Mouse (Mus musculus): ENCODE measurements around the gene Rit1. TPM values are rescaled to one million over a fixed set of nuclear protein-coding genes. Genes with fewer than 3 reads are reported as not detected.
A peak's percentile ranks its signal among the peaks of the same experiment; 100 is the strongest.
"Not testable (repeated sequence)": the region's sequence is repeated elsewhere in the genome, so short reads cannot be mapped to it uniquely, and the experiment has no call there.

The Rit1 gene
- polyA plus RNA-seq, 1 experiment from 2014 or later, result 57.4 TPM

GRCm38 (mm10) chr3:88754283-88754682, 37.6 kb downstream of the Rit1 start:
- Histone ChIP-seq H3K27ac (replicated peaks; ENCODE audit: low read depth, low read length) (no peak overlapping the region), H3K27me3 (ENCODE audit: control insufficient read depth, insufficient read depth, low read length) (no peaks in the 10 kb centered on the region), H3K36me3 (ENCODE audit: control insufficient read depth, insufficient read depth, low read length) (peaks cover 79% of the 10 kb centered on the region), H3K4me3 (replicated peaks; ENCODE audit: low read depth, low read length) (no peak overlapping the region), H3K4me2 (ENCODE audit: low read length) (no peak overlapping the region), H3K9me3 (ENCODE audit: control insufficient read depth, low read length) (no peaks in the 10 kb centered on the region), H3K4me1 (ENCODE audit: control insufficient read depth, insufficient read depth, low read length) (peaks cover 33% of the 10 kb centered on the region), H3K9ac (replicated peaks; ENCODE audit: low read length) (no peak overlapping the region)
- 78% methylated on average over 4 of the region's 4 CpGs for WGBS
- ATAC-seq (ENCODE audit: low FRiP score, low TSS enrichment) (no peak), DNase-seq (no peak)

- Histone ChIP-seq H3K4me2 (ENCODE audit: low read length) (no peak overlapping the region), H3K4me1 (ENCODE audit: control insufficient read depth, insufficient read depth, low read length) (peaks cover 33% of the 10 kb centered on the region), H3K4me3 (replicated peaks; ENCODE audit: low read depth, low read length) (no peak overlapping the region), H3K27me3 (ENCODE audit: control insufficient read depth, insufficient read depth, low read length) (no peaks in the 10 kb centered on the region), H3K9me3 (ENCODE audit: control insufficient read depth, low read length) (no peaks in the 10 kb centered on the region), H3K36me3 (ENCODE audit: control insufficient read depth, insufficient read depth, low read length) (peaks cover 80% of the 10 kb centered on the region), H3K27ac (replicated peaks; ENCODE audit: low read depth, low read length) (no peak overlapping the region; the same call in 1 of the 2 replicates), H3K9ac (replicated peaks; ENCODE audit: low read length) (no peak overlapping the region)
- no peak for ATAC-seq (ENCODE audit: low FRiP score, low TSS enrichment)
- 87% methylated on average over 3 of the region's 3 CpGs for WGBS
- DNase-seq, result no peak
Measured at GRCm38 (mm10) chr3:88755541-88755940, 38.9 kb downstream of the Rit1 start.

DNA sequence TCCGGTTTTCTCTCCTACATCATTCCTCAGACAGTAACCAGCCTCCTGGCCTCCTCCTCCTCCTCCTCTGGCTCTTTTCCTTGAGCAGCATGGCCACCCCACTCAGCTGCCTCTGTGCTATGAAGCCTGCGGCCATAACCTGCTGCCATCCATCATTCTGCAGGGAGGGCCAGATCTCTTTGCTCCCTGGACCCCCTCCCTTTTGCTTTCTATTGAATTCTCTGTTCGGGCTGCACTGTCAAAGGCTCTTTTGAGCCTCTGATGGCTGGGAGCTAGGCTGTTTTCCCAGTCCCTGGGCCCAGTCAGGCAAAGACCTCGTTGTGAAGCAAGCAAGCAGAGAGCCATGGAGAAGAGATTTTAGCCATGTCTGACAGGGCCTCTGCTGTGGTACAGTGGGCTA, 39.6 kb downstream of the Rit1 start:
- Histone ChIP-seq H3K4me2 (ENCODE audit: low read length) (no peak overlapping the region), H3K9me3 (ENCODE audit: control insufficient read depth, low read length) (no peaks in the 10 kb centered on the region), H3K27me3 (ENCODE audit: control insufficient read depth, insufficient read depth, low read length) (no peaks in the 10 kb centered on the region), H3K4me1 (ENCODE audit: control insufficient read depth, insufficient read depth, low read length) (peaks cover 33% of the 10 kb centered on the region), H3K27ac (replicated peaks; ENCODE audit: low read depth, low read length) (peak overlapping the region; percentile 82), H3K36me3 (ENCODE audit: control insufficient read depth, insufficient read depth, low read length) (peaks cover 81% of the 10 kb centered on the region), H3K9ac (replicated peaks; ENCODE audit: low read length) (no peak overlapping the region), H3K4me3 (replicated peaks; ENCODE audit: low read depth, low read length) (no peak overlapping the region)
- WGBS, result 34% methylated on average over 4 of the region's 4 CpGs
- DNase-seq, result peak; percentile 44
- peak; percentile 21; the same call in 1 of the 2 replicates for ATAC-seq (ENCODE audit: low FRiP score, low TSS enrichment)

DNA sequence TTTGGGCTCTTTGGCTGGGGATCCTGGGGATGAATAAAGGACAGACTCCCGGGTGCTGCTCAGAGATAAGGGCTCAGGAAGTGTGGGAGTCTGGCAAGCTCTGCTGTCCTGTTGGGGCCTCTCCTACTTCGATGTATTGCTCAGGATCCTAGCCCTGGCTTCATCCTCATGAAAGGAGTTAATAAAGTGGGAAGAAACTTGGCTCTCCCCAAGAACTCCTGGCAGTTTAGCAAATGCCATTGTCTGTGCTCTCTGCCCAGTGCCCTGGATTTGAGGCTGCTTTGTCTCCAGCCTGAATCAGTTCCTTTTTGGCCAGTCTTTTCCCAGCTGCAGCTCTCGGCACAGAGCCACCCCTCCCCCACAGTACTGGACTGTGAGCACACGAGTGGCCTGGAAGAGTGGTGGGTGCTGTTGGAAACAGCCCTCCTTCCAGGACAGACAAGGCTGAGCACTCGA, 41.4 kb downstream of the Rit1 start:
- no peaks in the 10 kb centered on the region for H3K9me3 ChIP-seq (ENCODE audit: control insufficient read depth, low read length)
- H3K4me1 ChIP-seq (ENCODE audit: control insufficient read depth, insufficient read depth, low read length), result peaks cover 37% of the 10 kb centered on the region
- H3K4me3 ChIP-seq (replicated peaks; ENCODE audit: low read depth, low read length), result no peak overlapping the region
- H3K27ac ChIP-seq (replicated peaks; ENCODE audit: low read depth, low read length), result peak overlapping the region; percentile 82
- H3K36me3 ChIP-seq (ENCODE audit: control insufficient read depth, insufficient read depth, low read length), result peaks cover 77% of the 10 kb centered on the region
- ATAC-seq (ENCODE audit: low FRiP score, low TSS enrichment) (peak; percentile 82), DNase-seq (peak; percentile 86)
- peak overlapping the region; percentile 23 for H3K4me2 ChIP-seq (ENCODE audit: low read length)
- no peaks in the 10 kb centered on the region for H3K27me3 ChIP-seq (ENCODE audit: control insufficient read depth, insufficient read depth, low read length)
- H3K9ac ChIP-seq (replicated peaks; ENCODE audit: low read length), result peak overlapping the region; percentile 13
- 1% methylated on average over 5 of the region's 5 CpGs for WGBS

- DNase-seq (no peak), ATAC-seq (ENCODE audit: low FRiP score, low TSS enrichment) (no peak)
- no peaks in the 10 kb centered on the region for H3K27me3 ChIP-seq (ENCODE audit: control insufficient read depth, insufficient read depth, low read length)
- no peak overlapping the region for H3K27ac ChIP-seq (replicated peaks; ENCODE audit: low read depth, low read length)
- peaks cover 51% of the 10 kb centered on the region for H3K36me3 ChIP-seq (ENCODE audit: control insufficient read depth, insufficient read depth, low read length)
- H3K4me3 ChIP-seq (replicated peaks; ENCODE audit: low read depth, low read length), result no peak overlapping the region
- H3K4me2 ChIP-seq (ENCODE audit: low read length), result no peak overlapping the region
- H3K9ac ChIP-seq (replicated peaks; ENCODE audit: low read length), result no peak overlapping the region
- H3K4me1 ChIP-seq (ENCODE audit: control insufficient read depth, insufficient read depth, low read length), result peaks cover 30% of the 10 kb centered on the region
- no peaks in the 10 kb centered on the region for H3K9me3 ChIP-seq (ENCODE audit: control insufficient read depth, low read length)
- 97% methylated on average over 19 of the region's 19 CpGs for WGBS
Measured at GRCm38 (mm10) chr3:88761619-88762018, 45.0 kb downstream of the Rit1 start.

DNA sequence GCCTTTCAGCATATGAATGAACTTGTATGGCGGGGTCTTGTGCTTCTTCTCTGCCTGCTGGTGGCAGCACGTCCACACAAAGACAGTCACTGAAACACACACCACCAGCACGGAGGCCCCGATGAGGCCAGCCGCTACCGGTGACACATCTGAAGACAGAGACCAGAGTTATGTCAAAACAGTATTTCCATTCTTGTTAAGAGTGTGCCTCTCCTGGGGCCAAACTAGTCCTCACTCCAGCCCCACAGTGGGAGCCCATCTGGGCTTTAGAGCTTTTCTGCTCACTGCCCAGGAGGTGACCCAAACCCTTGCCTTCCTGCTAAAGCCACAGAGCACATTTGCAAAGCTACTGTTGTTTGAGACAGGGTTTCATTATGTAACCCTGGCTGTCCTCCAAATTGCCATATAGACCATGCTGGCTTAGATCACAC, 45.8 kb downstream of the Rit1 start:
- DNase-seq (peak; percentile 42), ATAC-seq (ENCODE audit: low FRiP score, low TSS enrichment) (no peak)
- H3K4me3 ChIP-seq (replicated peaks; ENCODE audit: low read depth, low read length), result no peak overlapping the region
- no peaks in the 10 kb centered on the region for H3K27me3 ChIP-seq (ENCODE audit: control insufficient read depth, insufficient read depth, low read length)
- peak overlapping the region; percentile 32; the same call in 1 of the 2 replicates for H3K27ac ChIP-seq (replicated peaks; ENCODE audit: low read depth, low read length)
- H3K4me2 ChIP-seq (ENCODE audit: low read length), result no peak overlapping the region
- WGBS, result 44% methylated on average over 6 of the region's 6 CpGs
- peaks cover 23% of the 10 kb centered on the region for H3K4me1 ChIP-seq (ENCODE audit: control insufficient read depth, insufficient read depth, low read length)
- H3K9me3 ChIP-seq (ENCODE audit: control insufficient read depth, low read length), result no peaks in the 10 kb centered on the region
- peaks cover 46% of the 10 kb centered on the region for H3K36me3 ChIP-seq (ENCODE audit: control insufficient read depth, insufficient read depth, low read length)
- no peak overlapping the region for H3K9ac ChIP-seq (replicated peaks; ENCODE audit: low read length)

DNA sequence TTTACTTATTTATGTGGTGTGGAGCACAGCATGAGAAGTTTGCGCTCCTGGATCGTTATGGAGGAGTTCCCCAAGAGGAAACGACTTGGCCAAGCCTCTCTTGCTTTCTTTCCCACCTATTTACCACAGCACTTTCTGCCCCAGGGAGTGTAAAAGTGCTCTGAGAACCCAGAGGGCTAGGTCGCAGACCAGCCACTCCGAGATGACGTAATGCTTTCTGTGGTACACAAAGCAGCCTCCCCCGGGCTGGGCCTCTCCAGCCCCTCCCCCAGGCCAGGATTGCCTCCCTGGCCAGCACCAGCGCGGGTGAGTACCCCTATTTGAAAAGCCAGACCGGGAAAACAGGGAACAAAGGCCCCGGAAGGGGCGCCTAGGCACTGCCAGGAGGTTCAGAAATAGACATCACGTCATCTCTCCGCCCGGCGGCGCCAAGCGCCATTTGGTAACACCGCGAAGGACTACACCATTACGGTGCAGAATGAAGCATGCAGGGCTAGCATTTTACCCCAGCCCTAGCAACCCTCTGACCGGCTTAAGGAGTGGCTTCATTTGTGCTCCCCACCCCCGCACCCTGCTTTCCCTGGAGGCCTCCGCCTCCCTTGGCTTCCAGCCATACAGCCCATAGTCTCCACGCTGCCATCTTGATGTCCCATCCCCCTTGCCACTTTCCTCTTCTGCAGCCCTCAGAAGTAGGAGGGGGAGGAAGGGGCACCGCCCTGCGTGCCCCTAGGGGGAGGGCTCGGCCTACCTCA, 54.7 kb downstream of the Rit1 start:
- ATAC-seq (ENCODE audit: low FRiP score, low TSS enrichment), result peak; percentile 83
- H3K4me1 ChIP-seq (ENCODE audit: control insufficient read depth, insufficient read depth, low read length); H3K27me3 ChIP-seq (ENCODE audit: control insufficient read depth, insufficient read depth, low read length); H3K36me3 ChIP-seq (ENCODE audit: control insufficient read depth, insufficient read depth, low read length); H3K9me3 ChIP-seq (ENCODE audit: control insufficient read depth, low read length): not testable (repeated sequence)
- peak overlapping the region; percentile 89 for H3K27ac ChIP-seq (replicated peaks; ENCODE audit: low read depth, low read length)
- H3K4me3 ChIP-seq (replicated peaks; ENCODE audit: low read depth, low read length), result peak overlapping the region; percentile 49
- peak overlapping the region; percentile 49 for H3K4me2 ChIP-seq (ENCODE audit: low read length)
- H3K9ac ChIP-seq (replicated peaks; ENCODE audit: low read length), result peak overlapping the region; percentile 62
- peak; percentile 80 for DNase-seq
- WGBS, result under 1% methylated on average over 22 of the region's 28 CpGs

DNA sequence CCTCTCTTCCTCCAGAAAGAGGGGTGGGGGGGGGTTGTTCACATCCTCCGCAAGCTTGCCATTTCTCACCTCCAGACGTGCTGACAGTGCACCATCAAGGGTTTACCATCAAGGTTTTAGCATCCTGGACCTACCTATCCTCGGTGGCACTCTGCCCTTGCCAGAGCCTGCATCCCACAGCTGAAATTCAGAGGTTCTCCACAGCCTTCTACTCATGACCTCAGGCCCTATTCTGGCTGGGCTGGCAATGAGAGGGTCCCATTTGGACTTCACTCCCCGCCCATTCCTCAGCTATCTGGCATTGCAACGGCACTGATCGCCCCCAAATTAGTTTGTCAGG, 55.3 kb downstream of the Rit1 start:
- WGBS, result 7% methylated on average over 3 of the region's 6 CpGs
- not testable (repeated sequence) for H3K4me1 ChIP-seq (ENCODE audit: control insufficient read depth, insufficient read depth, low read length); H3K36me3 ChIP-seq (ENCODE audit: control insufficient read depth, insufficient read depth, low read length); H3K27me3 ChIP-seq (ENCODE audit: control insufficient read depth, insufficient read depth, low read length); H3K9me3 ChIP-seq (ENCODE audit: control insufficient read depth, low read length); DNase-seq
- Histone ChIP-seq H3K27ac (replicated peaks; ENCODE audit: low read depth, low read length) (peak overlapping the region; percentile 89), H3K4me3 (replicated peaks; ENCODE audit: low read depth, low read length) (peak overlapping the region; percentile 49), H3K4me2 (ENCODE audit: low read length) (peak overlapping the region; percentile 49), H3K9ac (replicated peaks; ENCODE audit: low read length) (peak overlapping the region; percentile 62)
- peak; percentile 41; the same call in 1 of the 2 replicates for ATAC-seq (ENCODE audit: low FRiP score, low TSS enrichment)

DNA sequence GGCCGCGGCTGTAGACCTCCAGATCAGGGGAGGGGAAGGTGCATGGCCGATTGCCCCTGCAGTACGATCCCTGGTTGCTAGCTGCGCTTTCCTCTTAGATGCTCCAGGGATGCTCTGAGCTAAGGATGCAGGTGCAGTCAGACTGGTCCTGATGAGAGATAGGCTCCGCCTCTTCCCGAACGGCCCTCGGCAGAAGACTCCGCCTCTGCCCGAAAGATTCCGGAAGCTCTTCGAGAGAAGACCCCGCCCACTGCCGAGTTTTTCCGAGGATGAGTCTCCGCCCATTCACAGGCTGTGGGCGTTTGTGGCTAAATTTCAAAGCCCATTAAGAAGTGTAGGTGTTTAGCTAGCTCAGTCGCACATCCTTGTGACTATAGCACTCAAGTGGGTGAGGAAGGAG, 55.8 kb downstream of the Rit1 start:
- peak overlapping the region; percentile 49 for H3K4me2 ChIP-seq (ENCODE audit: low read length)
- not testable (repeated sequence) for H3K27ac ChIP-seq (replicated peaks; ENCODE audit: low read depth, low read length); H3K9me3 ChIP-seq (ENCODE audit: control insufficient read depth, low read length); H3K36me3 ChIP-seq (ENCODE audit: control insufficient read depth, insufficient read depth, low read length); H3K4me1 ChIP-seq (ENCODE audit: control insufficient read depth, insufficient read depth, low read length); H3K27me3 ChIP-seq (ENCODE audit: control insufficient read depth, insufficient read depth, low read length); H3K9ac ChIP-seq (replicated peaks; ENCODE audit: low read length)
- H3K4me3 ChIP-seq (replicated peaks; ENCODE audit: low read depth, low read length), result peak overlapping the region; percentile 49
- ATAC-seq (ENCODE audit: low FRiP score, low TSS enrichment), result peak; percentile 85
- WGBS, result 0% methylated on average over 18 of the region's 19 CpGs
- DNase-seq, result peak; percentile 90

Data from midbrain, embryonic 14.5 days (tissue).